Mouse (Mus musculus): ENCODE data around the gene Mettl25.

DNA sequence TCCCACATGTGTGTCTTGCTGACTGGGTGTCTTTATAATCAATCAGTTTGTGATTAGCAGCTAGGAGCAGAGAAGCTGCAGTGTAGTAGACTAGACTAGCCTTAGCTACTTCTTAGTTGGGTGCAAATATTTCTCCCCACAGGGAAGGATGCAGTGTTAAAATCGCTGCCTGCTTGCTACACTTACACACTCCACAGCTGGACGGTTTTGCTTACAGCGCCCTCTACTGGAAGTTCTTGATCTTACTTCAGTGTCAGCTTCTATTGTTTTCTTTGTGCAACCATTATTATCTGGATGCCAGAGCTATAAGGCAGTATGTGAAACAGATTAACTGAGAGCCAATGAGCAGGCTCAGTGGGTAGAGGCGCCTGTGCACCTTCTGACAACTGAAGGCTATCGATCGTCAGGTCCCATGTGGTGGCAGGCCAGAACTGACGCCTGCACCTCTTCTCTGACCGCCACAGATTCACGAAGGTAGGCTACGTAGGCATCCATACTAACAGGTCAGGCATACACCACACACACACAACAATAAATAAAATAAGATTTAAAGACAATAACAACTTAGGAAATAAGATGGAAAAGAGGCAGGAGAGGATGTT is 6.5 kb downstream of the Mettl25 start:
- no peak for TF ChIP-seq CTCF (IDR thresholded peaks at IDR 0.05; ENCODE audit: control insufficient read depth, insufficient read depth, insufficient read length)
- no peak for TF ChIP-seq MAX (IDR thresholded peaks at IDR 0.05)
- TF ChIP-seq USF1 (IDR thresholded peaks at IDR 0.05; ENCODE audit: low read depth): no peak
- no peak for TF ChIP-seq MYOG (IDR thresholded peaks at IDR 0.05; ENCODE audit: control insufficient read depth, extremely low read depth, insufficient read length)
- no peak for TF ChIP-seq MYOD1 (IDR thresholded peaks at IDR 0.05; ENCODE audit: control insufficient read depth, insufficient read length, low read depth)
- no peak for TF ChIP-seq CEBPB (IDR thresholded peaks at IDR 0.05; ENCODE audit: low read depth)
- TF ChIP-seq FOSL1 (IDR thresholded peaks at IDR 0.05; ENCODE audit: insufficient read depth, low read length, poor library complexity, severe bottlenecking): no peak

Measured in C2C12 (cell line).